Mouse (Mus musculus) MEL (cell line): ENCODE results near the gene Pon2. TPM values are rescaled to one million over a fixed set of nuclear protein-coding genes. Genes with fewer than 3 reads are reported as not detected.
"Not testable (repeated sequence)": the region's sequence is repeated elsewhere in the genome, so short reads cannot be mapped to it uniquely, and the experiment has no call there.

Experiments used
- DNase-seq: peaks from one replicate; pipeline ENCODE4 v3.0.0; 2011; ENCODE audit warnings: low read depth, low spot score
- H3K27ac ChIP-seq: 2 replicates; pipeline ENCODE4 v1.5.1; 2012; ENCODE audit warnings: low read depth, mild to moderate bottlenecking, control low read depth, low read length, moderate library complexity; ENCODE audit not compliant: control insufficient read depth
- H3K27me3 ChIP-seq, 2 experiments: fragments of 150-350 bp in 1 of 2; sonication (generic) in 1 of 2; 2 replicates each; pipeline ENCODE4 v1.6.1; 2012; ENCODE audit warnings: low read length in 2 of 2, mild to moderate bottlenecking in 2 of 2, improper control_type of control experiment in 1 of 2, moderate library complexity in 1 of 2; ENCODE audit not compliant: insufficient read depth in 2 of 2, control insufficient read depth in 1 of 2
- H3K36me3 ChIP-seq, 2 experiments: 2 replicates each; pipeline ENCODE4 v1.6.1; 2012 to 2014; ENCODE audit warnings: low read length in 2 of 2, improper control_type of control experiment in 1 of 2, inconsistent platforms in 1 of 2, mild to moderate bottlenecking in 1 of 2; ENCODE audit not compliant: insufficient read depth in 2 of 2, control insufficient read depth in 1 of 2
- H3K4me1 ChIP-seq, 2 experiments: fragments of 150-350 bp in 1 of 2; sonication (generic) in 1 of 2; 2 replicates each; pipeline ENCODE4 v1.6.1; 2012; ENCODE audit warnings: low read length in 2 of 2, improper control_type of control experiment in 1 of 2, mild to moderate bottlenecking in 1 of 2; ENCODE audit not compliant: insufficient read depth in 2 of 2, control insufficient read depth in 1 of 2
- H3K4me3 ChIP-seq, 2 experiments: fragments of 150-350 bp in 1 of 2; sonication (generic) in 1 of 2; 2 replicates each; pipeline ENCODE4 v1.5.1; 2012; ENCODE audit warnings: low read depth in 2 of 2, low read length in 2 of 2, mild to moderate bottlenecking in 2 of 2, moderate library complexity in 2 of 2, control low read depth in 1 of 2, improper control_type of control experiment in 1 of 2; ENCODE audit not compliant: control insufficient read depth in 1 of 2, insufficient read depth in 1 of 2
- H3K79me2 ChIP-seq: 2 replicates; pipeline ENCODE4 v1.6.1; 2012; ENCODE audit warnings: mild to moderate bottlenecking, low read length, moderate library complexity; ENCODE audit not compliant: control insufficient read depth, poor library complexity, insufficient read depth
- H3K9ac ChIP-seq: 2 replicates; pipeline ENCODE4 v1.6.1; 2012; ENCODE audit warnings: low read depth, mild to moderate bottlenecking, control low read depth, low read length, moderate library complexity; ENCODE audit not compliant: control insufficient read depth, poor library complexity, severe bottlenecking
- H3K9me3 ChIP-seq: fragments of 150-350 bp; sonication (generic); replicated peaks from 2 replicates; pipeline ENCODE4 v1.6.1; 2012; ENCODE audit warnings: mild to moderate bottlenecking, low read length, improper control_type of control experiment, moderate library complexity; ENCODE audit not compliant: insufficient read depth
- CTCF ChIP-seq, 3 experiments: IDR thresholded peaks in 2 of 3; conservative IDR thresholded peaks in 1 of 3; 2 replicates each; pipeline ENCODE4 v1.5.1; 2011 to 2012; ENCODE audit warnings: low read length in 3 of 3, low read depth in 2 of 3, mild to moderate bottlenecking in 2 of 3, improper control_type of control experiment in 1 of 3, inconsistent platforms in 1 of 3, mixed read lengths in 1 of 3, moderate library complexity in 1 of 3; ENCODE audit not compliant: control insufficient read depth in 1 of 3, insufficient read depth in 1 of 3, poor library complexity in 1 of 3, severe bottlenecking in 1 of 3
- ELF1 ChIP-seq: IDR thresholded peaks from 2 replicates; pipeline ENCODE4 v1.6.1; 2014; ENCODE audit warnings: low read depth, mild to moderate bottlenecking, inconsistent platforms, low read length, improper control_type of control experiment, moderate library complexity
- EP300 ChIP-seq, 2 experiments: IDR thresholded peaks; 2 replicates each; pipeline ENCODE4 v1.6.1; 2011; ENCODE audit warnings: improper control_type of control experiment in 2 of 2, low read length in 2 of 2, low read depth in 1 of 2, mild to moderate bottlenecking in 1 of 2
- ETS1 ChIP-seq: IDR thresholded peaks from 2 replicates; pipeline ENCODE4 v1.6.1; 2012; ENCODE audit warnings: low read depth, mild to moderate bottlenecking, inconsistent platforms, low read length, improper control_type of control experiment, moderate library complexity
- GABPA ChIP-seq: IDR thresholded peaks from 2 replicates; pipeline ENCODE4 v1.6.1; 2012; ENCODE audit warnings: low read depth, mild to moderate bottlenecking, inconsistent platforms, low read length, improper control_type of control experiment, moderate library complexity
- HCFC1 ChIP-seq: IDR thresholded peaks from 2 replicates; pipeline ENCODE4 v1.6.1; 2012; ENCODE audit warnings: low read depth, mild to moderate bottlenecking, inconsistent platforms, low read length, improper control_type of control experiment, moderate library complexity
- JUND ChIP-seq: IDR thresholded peaks from 2 replicates; pipeline ENCODE4 v1.6.1; 2011; ENCODE audit warnings: low read depth, mild to moderate bottlenecking, improper control_type of control experiment, low read length
- MXI1 ChIP-seq: IDR thresholded peaks from 2 replicates; pipeline ENCODE4 v1.6.1; 2011; ENCODE audit warnings: mild to moderate bottlenecking, low read depth, low read length, improper control_type of control experiment
- MYC ChIP-seq: IDR thresholded peaks from 2 replicates; pipeline ENCODE4 v1.6.1; 2011; ENCODE audit warnings: low read depth, mild to moderate bottlenecking, low read length, improper control_type of control experiment, moderate library complexity
- POLR2AphosphoS2 ChIP-seq: IDR thresholded peaks from 2 replicates; pipeline ENCODE4 v1.6.1; 2011; ENCODE audit warnings: low read length, improper control_type of control experiment
- RAD21 ChIP-seq: IDR thresholded peaks from 2 replicates; pipeline ENCODE4 v1.6.1; 2011; ENCODE audit warnings: mild to moderate bottlenecking, low read depth, low read length, improper control_type of control experiment
- RCOR1 ChIP-seq: IDR thresholded peaks from 2 replicates; pipeline ENCODE4 v1.6.1; 2012; ENCODE audit warnings: low read depth, mild to moderate bottlenecking, inconsistent platforms, low read length, improper control_type of control experiment
- TBP ChIP-seq: IDR thresholded peaks from 2 replicates; pipeline ENCODE4 v1.8.0; 2011; ENCODE audit warnings: low read depth, low read length, improper control_type of control experiment
- TCF12 ChIP-seq: IDR thresholded peaks from 2 replicates; pipeline ENCODE4 v1.6.1; 2014; ENCODE audit warnings: low read depth, mild to moderate bottlenecking, inconsistent platforms, low read length, improper control_type of control experiment, moderate library complexity
- UBTF ChIP-seq: IDR thresholded peaks from 2 replicates; pipeline ENCODE4 v1.6.1; 2012; ENCODE audit warnings: low read depth, mild to moderate bottlenecking, inconsistent platforms, low read length, improper control_type of control experiment, moderate library complexity, borderline replicate concordance; ENCODE audit not compliant: insufficient read depth
- USF1 ChIP-seq: IDR thresholded peaks from 2 replicates; pipeline ENCODE4 v1.6.1; 2014; ENCODE audit warnings: low read depth, mild to moderate bottlenecking, inconsistent platforms, low read length, improper control_type of control experiment, moderate library complexity
- ZNF384 ChIP-seq: IDR thresholded peaks from 2 replicates; pipeline ENCODE4 v1.6.1; 2012; ENCODE audit warnings: low read depth, mild to moderate bottlenecking, inconsistent platforms, low read length, improper control_type of control experiment
- polyA plus RNA-seq, 2 experiments: library from polyadenylated mRNA; stranded (reverse) in 1 of 2; unstranded in 1 of 2; fragments of >175 nt in 1 of 2; fragments of >200 nt in 1 of 2; gene quantifications; 2 replicates each; pipeline versions ENCODE4 v1.2.1 to v1.2.4; 2012; ENCODE audit warnings: low replicate concordance in 2 of 2, low read depth in 1 of 2; ENCODE audit not compliant: insufficient read length in 2 of 2, insufficient read depth in 1 of 2, missing spikeins in 1 of 2
- total RNA-seq: library from RNA; depleted of rRNA; stranded (reverse); fragments of 300-350 nt; gene quantifications from 2 replicates; pipeline ENCODE4 v1.2.3, GENCODE M21; 2012

Pon2 gene
- total and polyA plus RNA-seq, 3 experiments: 14.4 to 21.2 TPM; not detected in 1

GRCm38 (mm10) chr6:5230261-5230660 lies 68.0 kb downstream of the Pon2 start:
- Histone ChIP-seq H3K4me1 (no peaks in the 10 kb centered on the region), H3K79me2 (no peaks in the 10 kb centered on the region), H3K9ac (no peak overlapping the region), H3K27me3 (no peaks in the 10 kb centered on the region), H3K36me3 (no peaks in the 10 kb centered on the region), H3K4me3 (no peak overlapping the region), H3K9me3 (no peaks in the 10 kb centered on the region), H3K27ac (no peak overlapping the region)
- TF ChIP-seq JUND (no peak), ETS1 (no peak), TBP (no peak), MYC (no peak), ZNF384 (no peak), EP300 (IDR thresholded peaks at IDR 0.05; ENCODE audit: low read depth in 1 of 2, low read length in 2 of 2) (no peak), POLR2AphosphoS2 (no peak), GABPA (no peak), ELF1 (no peak), TCF12 (no peak)
- no peak for DNase-seq

- not testable (repeated sequence) for H3K79me2 ChIP-seq, H3K27ac ChIP-seq, H3K4me1 ChIP-seq, DNase-seq, H3K27me3 ChIP-seq, H3K4me3 ChIP-seq, H3K36me3 ChIP-seq, H3K9me3 ChIP-seq, H3K9ac ChIP-seq
These were observed 74.7 kb downstream of the Pon2 start for GRCm38 (mm10) chr6:5223551-5223950.

GRCm38 (mm10) chr6:5222080-5222479 lies 76.2 kb downstream of the Pon2 start:
- Histone ChIP-seq H3K9ac (no peak overlapping the region), H3K36me3 (no peaks in the 10 kb centered on the region), H3K27ac (no peak overlapping the region), H3K4me3 (no peak overlapping the region), H3K4me1 (no peaks in the 10 kb centered on the region), H3K79me2 (no peaks in the 10 kb centered on the region), H3K27me3 (no peaks in the 10 kb centered on the region), H3K9me3 (no peaks in the 10 kb centered on the region)
- no peak for DNase-seq
- no peak for TF ChIP-seq CTCF (IDR thresholded peaks at IDR 0.05 in 2 of 3, conservative IDR thresholded peaks at IDR 0.05 in 1 of 3; ENCODE audit: control insufficient read depth in 1 of 3, insufficient read depth in 1 of 3, low read depth in 2 of 3, low read length in 3 of 3, poor library complexity in 1 of 3, severe bottlenecking in 1 of 3)
- no peak for TF ChIP-seq RAD21
- no peak for TF ChIP-seq POLR2AphosphoS2
- TF ChIP-seq TBP: no peak
- no peak for TF ChIP-seq UBTF
- no peak for TF ChIP-seq MYC
- no peak for TF ChIP-seq HCFC1
- no peak for TF ChIP-seq USF1
- TF ChIP-seq MXI1: no peak
- no peak for TF ChIP-seq EP300 (IDR thresholded peaks at IDR 0.05; ENCODE audit: low read depth in 1 of 2, low read length in 2 of 2)
- TF ChIP-seq GABPA: no peak
- TF ChIP-seq RCOR1: no peak
